In the genomic region with DNA sequence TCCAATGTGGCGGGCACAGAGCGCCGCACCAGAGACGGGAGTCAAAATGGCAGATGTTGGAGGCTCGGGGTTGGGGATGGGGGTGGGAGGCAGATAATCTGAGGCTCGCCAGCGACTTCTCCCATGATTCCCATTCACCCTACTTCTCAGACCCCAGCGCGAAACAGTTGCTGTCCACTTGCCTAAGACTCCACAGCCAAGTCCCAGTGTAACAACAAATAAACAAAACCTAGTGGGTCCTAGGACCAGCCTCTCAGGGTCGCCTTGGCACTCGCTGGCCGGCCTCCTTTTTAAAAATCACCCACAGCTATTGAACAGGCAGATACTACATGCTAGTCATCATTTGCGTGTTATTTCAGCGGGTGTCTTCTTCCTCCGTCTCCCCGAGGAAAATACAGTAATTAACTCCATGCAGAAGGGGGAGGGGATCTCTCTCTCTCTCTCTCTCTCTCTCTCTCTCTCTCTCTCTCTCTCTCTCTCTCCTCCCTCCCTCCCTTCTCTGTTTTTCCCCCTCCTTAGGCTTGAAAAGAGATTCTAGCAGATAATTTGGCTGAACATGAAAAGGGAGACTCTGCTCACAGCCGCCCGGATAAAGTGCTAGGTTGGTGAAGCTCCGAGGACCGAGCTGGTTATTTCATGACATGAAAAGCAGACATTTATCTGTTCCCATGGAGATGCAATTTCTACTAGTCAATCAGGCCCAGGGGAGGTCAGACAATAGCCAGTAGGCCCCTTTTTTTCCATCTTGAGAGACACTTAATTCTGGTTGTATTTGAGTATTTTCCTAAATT, we compare ENCODE assay signal across 8 mouse cellular contexts.
A peak's percentile ranks its signal among the peaks of the same experiment; 100 is the strongest.
DNase-seq lines count a peak whose midpoint lies in the region; ATAC-seq and TF ChIP-seq lines count a peak whose summit lies in the region.

No protein-coding gene starts in this region.

- H3K27me3 ChIP-seq in G1E (ENCODE audit: insufficient read depth, low read length), result no peaks in the 10 kb centered on the region
- H3K27me3 ChIP-seq in forebrain, embryonic 11.5 days (ENCODE audit: control insufficient read depth, insufficient read depth, low read length), result no peaks in the 10 kb centered on the region
- no peaks in the 10 kb centered on the region for H3K27me3 ChIP-seq in intestine, postnatal 0 days (replicated peaks; ENCODE audit: control insufficient read depth, insufficient read depth, low read length)
- no peaks in the 10 kb centered on the region for H3K27me3 ChIP-seq in midbrain, embryonic 15.5 days (replicated peaks)
- H3K27me3 ChIP-seq in cerebellum, adult 2 months (ENCODE audit: control insufficient read depth, insufficient read depth, low read length), result no peaks in the 10 kb centered on the region; the same call in 1 of the 2 replicates

- TF ChIP-seq POLR2A in cerebellum, adult 2 months (IDR thresholded peaks at IDR 0.05; ENCODE audit: borderline replicate concordance, insufficient read depth, low read length), result no peak

- no peak for TF ChIP-seq CTCF in G1E (IDR thresholded peaks at IDR 0.05; ENCODE audit: low read depth, low read length)
- no peak for TF ChIP-seq CTCF in intestine, postnatal 0 days (IDR thresholded peaks at IDR 0.05; ENCODE audit: low read depth)
- no peak for TF ChIP-seq CTCF in cerebellum, adult 2 months (IDR thresholded peaks at IDR 0.05; ENCODE audit: borderline replicate concordance, insufficient read depth, low read depth, low read length)

- intact Hi-C loops in heart, postnatal 25 days (cut with DNase I), result loop anchor here (2.0 to 10.0 kb wide), 6 partner anchors 47 to 125 kb away; no protein-coding TSS in a partner anchor

- 1% methylated on average over 20 of the region's 20 CpGs for whole genome bisulfite sequencing in forebrain, embryonic 11.5 days
- WGBS in intestine, postnatal 0 days, result 29% methylated on average over 20 of the region's 20 CpGs
- WGBS in midbrain, embryonic 15.5 days, result 2% methylated on average over 20 of the region's 20 CpGs
- WGBS in cerebellum, adult 2 months, result 6% methylated on average over 20 of the region's 20 CpGs

- H3K9me3 ChIP-seq in G1E (replicated peaks), result peaks cover 4% of the 10 kb centered on the region
- peaks cover 3% of the 10 kb centered on the region; the same call in 1 of the 2 replicates for H3K9me3 ChIP-seq in forebrain, embryonic 11.5 days (ENCODE audit: control insufficient read depth, low read length)
- H3K9me3 ChIP-seq in intestine, postnatal 0 days (ENCODE audit: control insufficient read depth), result peaks cover 3% of the 10 kb centered on the region; the same call in 1 of the 2 replicates
- no peaks in the 10 kb centered on the region for H3K9me3 ChIP-seq in midbrain, embryonic 15.5 days

- peak overlapping the region; percentile 58; the same call in 1 of the 2 replicates for H3K4me3 ChIP-seq in G1E (ENCODE audit: low read depth, low read length)
- H3K4me3 ChIP-seq in forebrain, embryonic 11.5 days (ENCODE audit: low read depth, low read length), result peak overlapping the region; percentile 27
- peak overlapping the region; percentile 17 for H3K4me3 ChIP-seq in intestine, postnatal 0 days (ENCODE audit: low read depth, low read length)
- H3K4me3 ChIP-seq in midbrain, embryonic 15.5 days, result peak overlapping the region; percentile 25
- H3K4me3 ChIP-seq in cerebellum, adult 2 months (replicated peaks; ENCODE audit: insufficient read depth, low read depth, low read length), result no peak overlapping the region

- DNase-seq in heart, adult 11 months, result peak; percentile 91
- DNase-seq in heart, postnatal 25 days (ENCODE audit: low spot score), result no peak
- DNase-seq in G1E (ENCODE audit: low spot score), result no peak
- peak; percentile 66 for DNase-seq in forebrain, embryonic 11.5 days (ENCODE audit: low spot score)
- DNase-seq in cerebellum, adult 2 months, result no peak
- DNase-seq in layer of hippocampus, adult 9-11 months, result no peak

- ATAC-seq in G1E (ENCODE audit: extremely low read depth, insufficient number of reproducible peaks, low FRiP score, poor library complexity, severe bottlenecking), result no peak
- peak; percentile 2; the same call in 1 of the 2 replicates for ATAC-seq in forebrain, embryonic 11.5 days (replicated peaks; ENCODE audit: low FRiP score)
- no peak for ATAC-seq in intestine, postnatal 0 days
- ATAC-seq in midbrain, embryonic 15.5 days (replicated peaks), result 0 out of 2 replicates have a peak, but pooled peaks have one; percentile 21

- no peaks in the 10 kb centered on the region for H3K36me3 ChIP-seq in G1E (replicated peaks)
- H3K36me3 ChIP-seq in forebrain, embryonic 11.5 days (ENCODE audit: control insufficient read depth, insufficient read depth, low read length), result no peaks in the 10 kb centered on the region
- no peaks in the 10 kb centered on the region for H3K36me3 ChIP-seq in intestine, postnatal 0 days (ENCODE audit: control insufficient read depth, insufficient read depth)
- H3K36me3 ChIP-seq in midbrain, embryonic 15.5 days (replicated peaks), result no peaks in the 10 kb centered on the region

- peaks cover 64% of the 10 kb centered on the region for H3K4me1 ChIP-seq in G1E (ENCODE audit: insufficient read depth, low read depth, low read length)
- peaks cover 30% of the 10 kb centered on the region for H3K4me1 ChIP-seq in forebrain, embryonic 11.5 days (replicated peaks; ENCODE audit: control insufficient read depth, insufficient read depth, low read length)
- H3K4me1 ChIP-seq in intestine, postnatal 0 days (replicated peaks; ENCODE audit: control insufficient read depth, insufficient read depth, low read length), result peaks cover 13% of the 10 kb centered on the region
- peaks cover 57% of the 10 kb centered on the region for H3K4me1 ChIP-seq in midbrain, embryonic 15.5 days
- H3K4me1 ChIP-seq in cerebellum, adult 2 months (ENCODE audit: control insufficient read depth, insufficient read depth, low read length), result peaks cover 2% of the 10 kb centered on the region; the same call in 1 of the 2 replicates

- H3K27ac ChIP-seq in forebrain, embryonic 11.5 days (ENCODE audit: low read depth, low read length), result peak overlapping the region; percentile 93
- no peak overlapping the region for H3K27ac ChIP-seq in intestine, postnatal 0 days (ENCODE audit: low read depth, low read length)
- H3K27ac ChIP-seq in midbrain, embryonic 15.5 days, result peak overlapping the region; percentile 83
- no peak overlapping the region for H3K27ac ChIP-seq in cerebellum, adult 2 months (ENCODE audit: insufficient read depth, low read length)

- peak overlapping the region; percentile 55 for H3K9ac ChIP-seq in forebrain, embryonic 11.5 days (ENCODE audit: low read length)
- peak overlapping the region; percentile 12; the same call in 1 of the 2 replicates for H3K9ac ChIP-seq in intestine, postnatal 0 days (ENCODE audit: low read depth, low read length)
- H3K9ac ChIP-seq in midbrain, embryonic 15.5 days, result peak overlapping the region; percentile 21

- peak overlapping the region; percentile 44 for H3K4me2 ChIP-seq in forebrain, embryonic 11.5 days (ENCODE audit: low read depth, low read length, severe bottlenecking)
- peak overlapping the region; percentile 68 for H3K4me2 ChIP-seq in intestine, postnatal 0 days (replicated peaks; ENCODE audit: low read depth)
- H3K4me2 ChIP-seq in midbrain, embryonic 15.5 days, result peak overlapping the region; percentile 50

Comparison
In these comparisons a context has a peak if more than half of its experiments do, and no peak if none do; other contexts are left out.
1. DNase-seq: peak in heart, adult 11 months (single experiment) and forebrain, embryonic 11.5 days (single experiment); none in heart, postnatal 25 days (single experiment), G1E (single experiment), cerebellum, adult 2 months (0 of 2) and layer of hippocampus, adult 9-11 months (single experiment).
2. ATAC-seq: peak in forebrain, embryonic 11.5 days (single experiment) and midbrain, embryonic 15.5 days (single experiment); none in G1E (single experiment) and intestine, postnatal 0 days (single experiment).
3. H3K27ac ChIP-seq: peak in forebrain, embryonic 11.5 days (single experiment) and midbrain, embryonic 15.5 days (single experiment); none in intestine, postnatal 0 days (single experiment) and cerebellum, adult 2 months (single experiment).
4. Peak in every context shown above with its lines, with median percentiles within 50 percentile points of each other: H3K4me2 ChIP-seq and H3K9ac ChIP-seq.